ENCODE assay signal across 7 mouse cellular contexts in genomic region chr14:25236421-25236973, GRCm38 (mm10).
DNase-seq lines count a peak whose midpoint lies in the region.

No protein-coding gene starts in this region.

- intact Hi-C loops in heart, postnatal 10 days (cut with DNase I), result loop anchor here (5.0 kb wide), 1 partner anchor 104 kb away; no protein-coding TSS in a partner anchor

- peak; percentile 44 for DNase-seq in layer of hippocampus, adult 11-12 months (ENCODE audit: low spot score)
- no peak for DNase-seq in layer of hippocampus, adult 9-10 months (ENCODE audit: low spot score)
- peak; percentile 58 to 61 for DNase-seq in heart, postnatal 10 days
- DNase-seq in layer of hippocampus, postnatal 25 days (ENCODE audit: extremely low spot score in 1 of 2, low spot score in 1 of 2), result peak; percentile 31 to 38
- DNase-seq in right cerebral cortex, postnatal 14 days, result peak; percentile 31
- DNase-seq in spleen, postnatal 14 days (ENCODE audit: low spot score in 2 of 2), result no peak
- DNase-seq in Muller cell, postnatal 12 days (ENCODE audit: inconsistent ontology term), result no peak

Comparison
In these comparisons a context has a peak if more than half of its experiments do, and no peak if none do; other contexts are left out.
1. DNase-seq: peak in layer of hippocampus, adult 11-12 months (single experiment), heart, postnatal 10 days (2 of 2), layer of hippocampus, postnatal 25 days (2 of 2) and right cerebral cortex, postnatal 14 days (single experiment); none in layer of hippocampus, adult 9-10 months (single experiment), spleen, postnatal 14 days (0 of 2) and Muller cell, postnatal 12 days (single experiment).